Mouse (Mus musculus): Measurements from ENCODE around the gene Trap1. TPM values are rescaled to one million over a fixed set of nuclear protein-coding genes. Genes with fewer than 3 reads are reported as not detected.
"Not testable (repeated sequence)": the region's sequence is repeated elsewhere in the genome, so short reads cannot be mapped to it uniquely, and the experiment has no call there.

Gene Trap1
- polyA plus RNA-seq, 1 experiment, result 53.8 TPM

GRCm38 (mm10) chr16:4031441-4032274, 46.0 kb downstream of the Trap1 start:
- no peaks in the 10 kb centered on the region for H3K36me3 ChIP-seq (ENCODE audit: control insufficient read depth, insufficient read depth, low read length)
- H3K27me3 ChIP-seq (ENCODE audit: control insufficient read depth, insufficient read depth, low read length), result no peaks in the 10 kb centered on the region
- H3K4me1 ChIP-seq (ENCODE audit: control insufficient read depth, insufficient read depth, insufficient read length), result peaks cover 11% of the 10 kb centered on the region; the same call in 1 of the 2 replicates
- no peak for DNase-seq (ENCODE audit: low read depth in 1 of 2, low spot score in 2 of 2)
- no peak overlapping the region for H3K27ac ChIP-seq (ENCODE audit: insufficient read depth, low read length)
- TF ChIP-seq CTCF (IDR thresholded peaks at IDR 0.05; ENCODE audit: extremely low read depth, insufficient read depth, insufficient read length, insufficient replicate concordance), result no peak
- TF ChIP-seq POLR2A (IDR thresholded peaks at IDR 0.05; ENCODE audit: low read depth, low read length), result no peak
- 83% methylated on average over 5 of the region's 6 CpGs for WGBS
- H3K4me3 ChIP-seq (ENCODE audit: extremely low read depth, insufficient read depth, insufficient read length), result no peak overlapping the region

- DNase-seq (ENCODE audit: low read depth in 1 of 2, low spot score in 2 of 2), result no peak
- TF ChIP-seq CTCF (IDR thresholded peaks at IDR 0.05; ENCODE audit: extremely low read depth, insufficient read depth, insufficient read length, insufficient replicate concordance) (no peak), POLR2A (IDR thresholded peaks at IDR 0.05; ENCODE audit: low read depth, low read length) (no peak)
- 93% methylated on average over 10 of the region's 10 CpGs for WGBS
- no peak overlapping the region for H3K27ac ChIP-seq (ENCODE audit: insufficient read depth, low read length)
- no peaks in the 10 kb centered on the region for H3K27me3 ChIP-seq (ENCODE audit: control insufficient read depth, insufficient read depth, low read length)
- H3K4me3 ChIP-seq (ENCODE audit: extremely low read depth, insufficient read depth, insufficient read length), result no peak overlapping the region
- peaks cover 8% of the 10 kb centered on the region; the same call in 1 of the 2 replicates for H3K4me1 ChIP-seq (ENCODE audit: control insufficient read depth, insufficient read depth, insufficient read length)
- H3K36me3 ChIP-seq (ENCODE audit: control insufficient read depth, insufficient read depth, low read length), result no peaks in the 10 kb centered on the region
Measured at GRCm38 (mm10) chr16:4030501-4030900, 47.1 kb downstream of the Trap1 start.

- Histone ChIP-seq H3K36me3 (ENCODE audit: control insufficient read depth, insufficient read depth, low read length) (no peaks in the 10 kb centered on the region), H3K4me3 (ENCODE audit: extremely low read depth, insufficient read depth, insufficient read length) (no peak overlapping the region), H3K27me3 (ENCODE audit: control insufficient read depth, insufficient read depth, low read length) (no peaks in the 10 kb centered on the region), H3K27ac (ENCODE audit: insufficient read depth, low read length) (no peak overlapping the region), H3K4me1 (ENCODE audit: control insufficient read depth, insufficient read depth, insufficient read length) (peaks cover 6% of the 10 kb centered on the region; the same call in 1 of the 2 replicates)
- WGBS, result 38% methylated on average over 5 of the region's 5 CpGs
- DNase-seq (ENCODE audit: low read depth in 1 of 2, low spot score in 2 of 2), result no peak
- no peak for TF ChIP-seq POLR2A (IDR thresholded peaks at IDR 0.05; ENCODE audit: low read depth, low read length)
- TF ChIP-seq CTCF (IDR thresholded peaks at IDR 0.05; ENCODE audit: extremely low read depth, insufficient read depth, insufficient read length, insufficient replicate concordance), result no peak
Measured at GRCm38 (mm10) chr16:4029371-4029841, 48.2 kb downstream of the Trap1 start.

- H3K36me3 ChIP-seq (ENCODE audit: control insufficient read depth, insufficient read depth, low read length), result no peaks in the 10 kb centered on the region
- DNase-seq (ENCODE audit: low read depth in 1 of 2, low spot score in 2 of 2), result no peak
- H3K27me3 ChIP-seq (ENCODE audit: control insufficient read depth, insufficient read depth, low read length), result no peaks in the 10 kb centered on the region
- WGBS, result 89% methylated on average over 3 of the region's 3 CpGs
- H3K4me3 ChIP-seq (ENCODE audit: extremely low read depth, insufficient read depth, insufficient read length), result no peak overlapping the region
- H3K27ac ChIP-seq (ENCODE audit: insufficient read depth, low read length), result no peak overlapping the region
- H3K4me1 ChIP-seq (ENCODE audit: control insufficient read depth, insufficient read depth, insufficient read length), result peaks cover 6% of the 10 kb centered on the region; the same call in 1 of the 2 replicates
- TF ChIP-seq CTCF (IDR thresholded peaks at IDR 0.05; ENCODE audit: extremely low read depth, insufficient read depth, insufficient read length, insufficient replicate concordance), result no peak
- TF ChIP-seq POLR2A (IDR thresholded peaks at IDR 0.05; ENCODE audit: low read depth, low read length), result no peak
Measured at GRCm38 (mm10) chr16:4027211-4027610, 50.4 kb downstream of the Trap1 start.

GRCm38 (mm10) chr16:4026672-4027071, 51.0 kb downstream of the Trap1 start:
- no peaks in the 10 kb centered on the region for H3K36me3 ChIP-seq (ENCODE audit: control insufficient read depth, insufficient read depth, low read length)
- H3K4me3 ChIP-seq (ENCODE audit: extremely low read depth, insufficient read depth, insufficient read length), result no peak overlapping the region
- TF ChIP-seq CTCF (IDR thresholded peaks at IDR 0.05; ENCODE audit: extremely low read depth, insufficient read depth, insufficient read length, insufficient replicate concordance) (no peak), POLR2A (IDR thresholded peaks at IDR 0.05; ENCODE audit: low read depth, low read length) (no peak)
- no peak overlapping the region for H3K27ac ChIP-seq (ENCODE audit: insufficient read depth, low read length)
- H3K27me3 ChIP-seq (ENCODE audit: control insufficient read depth, insufficient read depth, low read length), result no peaks in the 10 kb centered on the region
- DNase-seq (ENCODE audit: low read depth in 1 of 2, low spot score in 2 of 2), result no peak
- H3K4me1 ChIP-seq (ENCODE audit: control insufficient read depth, insufficient read depth, insufficient read length), result peaks cover 6% of the 10 kb centered on the region; the same call in 1 of the 2 replicates
- 44% methylated on average over 1 of the region's 1 CpGs for WGBS

- no peak for DNase-seq (ENCODE audit: low read depth in 1 of 2, low spot score in 2 of 2)
- no peak overlapping the region for H3K27ac ChIP-seq (ENCODE audit: insufficient read depth, low read length)
- WGBS, result 90% methylated on average over 4 of the region's 4 CpGs
- no peak overlapping the region for H3K4me3 ChIP-seq (ENCODE audit: extremely low read depth, insufficient read depth, insufficient read length)
- H3K36me3 ChIP-seq (ENCODE audit: control insufficient read depth, insufficient read depth, low read length), result no peaks in the 10 kb centered on the region
- no peaks in the 10 kb centered on the region for H3K4me1 ChIP-seq (ENCODE audit: control insufficient read depth, insufficient read depth, insufficient read length)
- H3K27me3 ChIP-seq (ENCODE audit: control insufficient read depth, insufficient read depth, low read length), result no peaks in the 10 kb centered on the region
- TF ChIP-seq POLR2A (IDR thresholded peaks at IDR 0.05; ENCODE audit: low read depth, low read length) (no peak), CTCF (IDR thresholded peaks at IDR 0.05; ENCODE audit: extremely low read depth, insufficient read depth, insufficient read length, insufficient replicate concordance) (no peak)
Measured at GRCm38 (mm10) chr16:4022719-4023118, 54.9 kb downstream of the Trap1 start.

- TF ChIP-seq CTCF (IDR thresholded peaks at IDR 0.05; ENCODE audit: extremely low read depth, insufficient read depth, insufficient read length, insufficient replicate concordance) (no peak), POLR2A (IDR thresholded peaks at IDR 0.05; ENCODE audit: low read depth, low read length) (no peak)
- WGBS, result 90% methylated on average over 1 of the region's 1 CpGs
- H3K27me3 ChIP-seq (ENCODE audit: control insufficient read depth, insufficient read depth, low read length), result no peaks in the 10 kb centered on the region
- H3K27ac ChIP-seq (ENCODE audit: insufficient read depth, low read length), result no peak overlapping the region
- no peak for DNase-seq (ENCODE audit: low read depth in 1 of 2, low spot score in 2 of 2)
- H3K4me1 ChIP-seq (ENCODE audit: control insufficient read depth, insufficient read depth, insufficient read length), result no peaks in the 10 kb centered on the region
- no peak overlapping the region for H3K4me3 ChIP-seq (ENCODE audit: extremely low read depth, insufficient read depth, insufficient read length)
- H3K36me3 ChIP-seq (ENCODE audit: control insufficient read depth, insufficient read depth, low read length), result no peaks in the 10 kb centered on the region
Measured at GRCm38 (mm10) chr16:4021241-4021640, 56.4 kb downstream of the Trap1 start.

- not testable (repeated sequence) for H3K27ac ChIP-seq (ENCODE audit: insufficient read depth, low read length); H3K4me1 ChIP-seq (ENCODE audit: control insufficient read depth, insufficient read depth, insufficient read length); DNase-seq (ENCODE audit: low read depth in 1 of 2, low spot score in 2 of 2); H3K27me3 ChIP-seq (ENCODE audit: control insufficient read depth, insufficient read depth, low read length); H3K4me3 ChIP-seq (ENCODE audit: extremely low read depth, insufficient read depth, insufficient read length); H3K36me3 ChIP-seq (ENCODE audit: control insufficient read depth, insufficient read depth, low read length)
- WGBS, result 84% methylated on average over 6 of the region's 6 CpGs
Measured at GRCm38 (mm10) chr16:4017466-4017865, 60.2 kb downstream of the Trap1 start.

GRCm38 (mm10) chr16:4016786-4017185, 60.8 kb downstream of the Trap1 start:
- H3K4me1 ChIP-seq (ENCODE audit: control insufficient read depth, insufficient read depth, insufficient read length); H3K4me3 ChIP-seq (ENCODE audit: extremely low read depth, insufficient read depth, insufficient read length); H3K27ac ChIP-seq (ENCODE audit: insufficient read depth, low read length); DNase-seq (ENCODE audit: low read depth in 1 of 2, low spot score in 2 of 2); H3K27me3 ChIP-seq (ENCODE audit: control insufficient read depth, insufficient read depth, low read length); H3K36me3 ChIP-seq (ENCODE audit: control insufficient read depth, insufficient read depth, low read length): not testable (repeated sequence)
- WGBS, result 88% methylated on average over 17 of the region's 17 CpGs
